Mouse (Mus musculus): ENCODE results near the gene Disp3.

DNA sequence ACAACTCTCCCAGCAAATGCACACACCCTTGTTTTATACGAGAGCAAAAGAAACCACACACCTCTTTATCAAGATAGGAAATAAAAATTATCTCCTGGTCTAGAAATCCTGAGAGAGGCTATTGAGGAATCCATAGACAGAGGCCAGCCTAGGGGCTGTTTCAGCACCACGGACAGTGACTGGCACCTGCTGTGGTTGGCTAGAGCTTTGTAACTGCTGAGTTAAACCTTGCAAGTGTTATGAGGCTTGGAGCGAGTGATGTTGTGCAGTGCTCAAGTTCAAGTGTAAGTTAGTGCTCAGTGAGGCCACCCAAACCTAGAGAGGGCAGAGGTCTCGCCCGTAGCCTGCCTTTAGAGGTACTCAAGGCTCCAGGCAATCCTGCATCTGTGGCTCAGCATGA lies 5.6 kb upstream of the Disp3 start:
- TF ChIP-seq POLR2A (IDR thresholded peaks at IDR 0.05; ENCODE audit: extremely low read depth, insufficient read depth, low read length), result no peak
- TF ChIP-seq CTCF (IDR thresholded peaks at IDR 0.05; ENCODE audit: extremely low read depth, insufficient read depth, low read length), result no peak
